Mouse (Mus musculus) adrenal gland, postnatal 14 days (tissue): Measurements from ENCODE around the gene Hibadh. TPM values are rescaled to one million over a fixed set of nuclear protein-coding genes. Genes with fewer than 3 reads are reported as not detected.
"Not testable (repeated sequence)": the region's sequence is repeated elsewhere in the genome, so short reads cannot be mapped to it uniquely, and the experiment has no call there.

Experiments used
- DNase-seq: peaks from one replicate; pipeline ENCODE4 v3.0.0; 2021; ENCODE audit warnings: mixed read lengths
- long read RNA-seq, 2 experiments: library from polyadenylated mRNA; stranded (forward); transcript quantifications; one replicate each; pipeline ENCODE4 v2.0.0; 2021
- total RNA-seq: library from RNA; stranded (reverse); gene quantifications from 2 replicates; pipeline ENCODE4 v1.2.3, GENCODE M21; 2021

The Hibadh gene
- 216 and 228 TPM in 2 replicates for total RNA-seq
- long read RNA-seq, experiment 1, transcript Hibadh-201 (8 exons, 1,825 nt): major isoform, 311 of 330 reads
- long read RNA-seq, experiment 1, partial matches to known transcripts: 5 of 330 reads
- long read RNA-seq, experiment 1, other reads (novel, unspliced or antisense): 14 of 330 reads
- long read RNA-seq, experiment 2, transcript Hibadh-201 (8 exons, 1,825 nt): major isoform, 222 of 248 reads
- long read RNA-seq, experiment 2, partial matches to known transcripts: 13 of 248 reads
- long read RNA-seq, experiment 2, other reads (novel, unspliced or antisense): 13 of 248 reads

GRCm38 (mm10) chr6:52640224-52640712 lies at the start of gene Hibadh:
Gene Hibadh (minus strand): TSS chr6:52640389.
- DNase-seq: peak; percentile 99

GRCm38 (mm10) chr6:52686901-52687500 lies 46.8 kb upstream of the Hibadh start:
- DNase-seq: no peak

GRCm38 (mm10) chr6:52682607-52683006 lies 42.4 kb upstream of the Hibadh start:
- no peak for DNase-seq

- DNase-seq: no peak
Observed at GRCm38 (mm10) chr6:52681847-52682485, 41.8 kb upstream of the Hibadh start.

- no peak for DNase-seq
Observed at GRCm38 (mm10) chr6:52680458-52681032, 40.4 kb upstream of the Hibadh start.

GRCm38 (mm10) chr6:52679565-52679964 lies 39.4 kb upstream of the Hibadh start:
- DNase-seq: no peak

GRCm38 (mm10) chr6:52677534-52677933 lies 37.3 kb upstream of the Hibadh start:
- not testable (repeated sequence) for DNase-seq

GRCm38 (mm10) chr6:52675222-52675921 lies 35.2 kb upstream of the Hibadh start:
- DNase-seq: peak; percentile 39

GRCm38 (mm10) chr6:52674541-52674940 lies 34.4 kb upstream of the Hibadh start:
- DNase-seq: peak; percentile 32

GRCm38 (mm10) chr6:52673706-52674105 lies 33.5 kb upstream of the Hibadh start:
- no peak for DNase-seq

- DNase-seq: no peak
Observed at GRCm38 (mm10) chr6:52672539-52672938, 32.4 kb upstream of the Hibadh start.

- DNase-seq: no peak
Observed at GRCm38 (mm10) chr6:52671791-52672190, 31.6 kb upstream of the Hibadh start.

GRCm38 (mm10) chr6:52669878-52670277 lies 29.7 kb upstream of the Hibadh start:
- not testable (repeated sequence) for DNase-seq

GRCm38 (mm10) chr6:52667641-52668040 lies 27.5 kb upstream of the Hibadh start:
- DNase-seq: no peak

- DNase-seq: peak; percentile 22
Observed at GRCm38 (mm10) chr6:52663021-52663420, 22.8 kb upstream of the Hibadh start.

GRCm38 (mm10) chr6:52655266-52655665 lies 15.1 kb upstream of the Hibadh start:
- DNase-seq: no peak

- no peak for DNase-seq
Observed at GRCm38 (mm10) chr6:52648806-52649205, 8.6 kb upstream of the Hibadh start.

GRCm38 (mm10) chr6:52648031-52648430 lies 7.8 kb upstream of the Hibadh start:
- DNase-seq: no peak

- no peak for DNase-seq
Observed at GRCm38 (mm10) chr6:52645926-52646325, 5.7 kb upstream of the Hibadh start.

GRCm38 (mm10) chr6:52642152-52642551 lies 2.0 kb upstream of the Hibadh start:
- DNase-seq: no peak

GRCm38 (mm10) chr6:52641076-52641475 lies 887 bp upstream of the Hibadh start:
- DNase-seq: no peak

- peak; percentile 38 for DNase-seq
Observed at GRCm38 (mm10) chr6:52639546-52640223, 504 bp downstream of the Hibadh start.
